Mouse (Mus musculus): ENCODE measurements around the gene Sugp1. TPM values are rescaled to one million over a fixed set of nuclear protein-coding genes. Genes with fewer than 3 reads are reported as not detected.
A peak's percentile ranks its signal among the peaks of the same experiment; 100 is the strongest.

Sugp1 gene
- polyA plus RNA-seq (2015; fragmentation: Nextera tagmentation; extraction: Ambion mirVana) = 33.0 and 37.0 TPM in 2 replicates

- no peaks in the 10 kb centered on the region for H3K27me3 ChIP-seq (replicated peaks; ENCODE audit: control insufficient read depth, insufficient read depth, low read length)
- H3K9me3 ChIP-seq (ENCODE audit: control insufficient read depth, low read length) = no peaks in the 10 kb centered on the region
- H3K4me3 ChIP-seq (ENCODE audit: low read length) = peak within 1 kb of the TSS; percentile 99
- peak within 1 kb of the TSS; percentile 93 for H3K4me2 ChIP-seq (ENCODE audit: low read depth, low read length)
- ATAC-seq = peak; percentile 98
- peaks cover 15% of the 10 kb centered on the region for H3K4me1 ChIP-seq (ENCODE audit: control insufficient read depth, insufficient read depth, low read length)
- H3K27ac ChIP-seq (ENCODE audit: low read length) = peak within 1 kb of the TSS; percentile 82
- under 1% methylated on average over 65 of the region's 65 CpGs for WGBS
- peak within 1 kb of the TSS; percentile 97 for H3K9ac ChIP-seq (ENCODE audit: low read depth, low read length)
- H3K36me3 ChIP-seq (ENCODE audit: control insufficient read depth, insufficient read depth, low read length) = no peaks in the 10 kb centered on the region
Observed at GRCm38 (mm10) chr8:70042583-70043455, at the start of gene Sugp1, which contains the start of gene Mau2. Sugp1 (plus strand) TSS chr8:70042813. Mau2 (minus strand) TSS chr8:70042734.

DNA sequence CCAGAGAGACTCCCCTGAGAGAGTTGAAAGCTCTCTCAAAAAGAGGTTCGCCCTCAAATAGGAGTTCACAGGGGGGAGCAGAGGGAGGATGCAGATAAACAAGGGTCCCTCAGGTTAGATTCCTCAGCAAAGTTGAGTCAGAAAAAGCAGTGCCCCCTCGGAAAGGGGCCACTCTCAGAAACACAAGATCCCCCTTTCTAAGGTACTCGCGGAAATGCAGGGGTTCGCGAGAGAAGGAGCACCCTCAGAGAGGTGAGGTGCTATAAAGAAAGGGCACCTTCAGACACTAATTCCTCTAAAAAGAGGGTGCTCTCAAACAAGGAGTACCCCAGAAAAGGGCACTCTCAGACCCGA, 47.2 kb upstream of the Sugp1 start:
- no peaks in the 10 kb centered on the region for H3K9me3 ChIP-seq (ENCODE audit: control insufficient read depth, low read length)
- peak overlapping the region; percentile 92 for H3K9ac ChIP-seq (ENCODE audit: low read depth, low read length)
- no peaks in the 10 kb centered on the region for H3K36me3 ChIP-seq (ENCODE audit: control insufficient read depth, insufficient read depth, low read length)
- under 1% methylated on average over 7 of the region's 7 CpGs for WGBS
- peak overlapping the region; percentile 95 for H3K4me3 ChIP-seq (ENCODE audit: low read length)
- peak overlapping the region; percentile 66 for H3K4me2 ChIP-seq (ENCODE audit: low read depth, low read length)
- peak overlapping the region; percentile 94 for H3K27ac ChIP-seq (ENCODE audit: low read length)
- ATAC-seq = no peak
- H3K4me1 ChIP-seq (ENCODE audit: control insufficient read depth, insufficient read depth, low read length) = peaks cover 8% of the 10 kb centered on the region
- no peaks in the 10 kb centered on the region for H3K27me3 ChIP-seq (replicated peaks; ENCODE audit: control insufficient read depth, insufficient read depth, low read length)

DNA sequence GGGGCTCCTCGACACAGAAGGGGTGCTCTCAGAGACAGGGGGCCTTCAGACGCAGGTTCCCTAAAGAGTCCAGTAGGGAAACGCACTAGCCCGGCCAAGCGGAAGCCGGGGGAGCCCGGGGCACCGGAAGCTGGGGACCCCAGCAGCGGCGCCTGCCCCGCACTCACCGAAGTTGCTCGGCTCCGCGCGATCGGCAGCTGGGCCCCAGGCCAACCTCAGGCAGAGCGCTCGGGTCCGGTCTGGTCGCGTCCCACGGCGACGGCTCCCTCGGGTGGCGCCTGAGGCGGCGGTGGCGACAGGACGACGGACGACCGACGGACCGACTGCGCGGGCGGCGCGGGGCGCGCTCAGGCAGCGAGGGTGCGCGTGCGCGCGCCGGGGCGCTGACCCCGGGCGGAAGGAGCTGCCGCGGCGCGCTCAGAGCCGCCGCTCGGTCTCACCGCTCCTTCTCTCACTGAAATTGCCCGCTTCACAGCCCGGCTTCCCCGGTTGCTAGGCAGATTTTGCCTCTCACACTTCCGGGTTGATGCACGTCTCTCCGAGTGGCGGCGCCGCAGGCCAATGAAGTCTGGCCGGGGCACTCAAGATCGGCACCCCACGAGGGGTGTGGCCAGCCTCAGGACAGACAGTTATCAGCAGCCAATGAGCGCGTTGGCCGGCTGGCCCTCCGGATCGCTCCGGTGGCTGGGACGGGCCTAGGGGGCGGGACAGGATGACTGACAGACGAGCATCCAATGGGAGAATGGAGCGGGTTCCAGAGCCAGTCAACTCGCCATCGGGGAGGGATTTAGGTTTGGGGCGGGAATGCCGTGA, 46.6 kb upstream of the Sugp1 start, which contains the start of gene Gatad2a:
TSS of gene Gatad2a (minus strand) at position 609 of the 813 bp plus-strand sequence.
- H3K9me3 ChIP-seq (ENCODE audit: control insufficient read depth, low read length) = no peaks in the 10 kb centered on the region
- H3K36me3 ChIP-seq (ENCODE audit: control insufficient read depth, insufficient read depth, low read length) = no peaks in the 10 kb centered on the region
- H3K9ac ChIP-seq (ENCODE audit: low read depth, low read length) = peak within 1 kb of the TSS; percentile 92
- H3K4me2 ChIP-seq (ENCODE audit: low read depth, low read length) = peak within 1 kb of the TSS; percentile 81
- peak within 1 kb of the TSS; percentile 94 for H3K27ac ChIP-seq (ENCODE audit: low read length)
- no peaks in the 10 kb centered on the region for H3K27me3 ChIP-seq (replicated peaks; ENCODE audit: control insufficient read depth, insufficient read depth, low read length)
- H3K4me1 ChIP-seq (ENCODE audit: control insufficient read depth, insufficient read depth, low read length) = peaks cover 8% of the 10 kb centered on the region
- peak within 1 kb of the TSS; percentile 95 for H3K4me3 ChIP-seq (ENCODE audit: low read length)
- ATAC-seq = peak; percentile 99
- under 1% methylated on average over 87 of the region's 87 CpGs for WGBS

- 2% methylated on average over 35 of the region's 35 CpGs for WGBS
- peaks cover 8% of the 10 kb centered on the region for H3K4me1 ChIP-seq (ENCODE audit: control insufficient read depth, insufficient read depth, low read length)
Observed at GRCm38 (mm10) chr8:69996589-69997285, 45.9 kb upstream of the Sugp1 start.

DNA sequence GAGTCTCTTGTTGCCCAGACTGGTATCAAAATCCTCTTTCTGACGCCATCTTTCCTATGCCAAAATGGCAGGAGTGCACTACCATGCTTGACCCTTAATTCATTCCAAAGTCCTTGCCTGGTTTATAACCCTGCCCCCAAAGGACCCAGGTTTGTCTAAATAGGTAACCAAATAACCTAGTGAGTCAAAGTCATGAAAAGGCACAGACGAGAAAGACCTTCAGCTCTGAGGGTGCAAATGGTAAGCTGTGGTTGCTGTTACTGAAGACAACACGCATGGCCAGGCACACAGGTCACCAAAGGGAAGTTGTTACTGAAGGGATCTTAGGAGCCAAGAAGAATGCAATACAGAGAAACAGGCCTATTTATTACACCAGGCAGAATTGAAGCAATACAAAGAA, 43.9 kb upstream of the Sugp1 start:
- peaks cover 11% of the 10 kb centered on the region for H3K4me1 ChIP-seq (ENCODE audit: control insufficient read depth, insufficient read depth, low read length)
- H3K9me3 ChIP-seq (ENCODE audit: control insufficient read depth, low read length) = no peaks in the 10 kb centered on the region
- H3K27ac ChIP-seq (ENCODE audit: low read length) = no peak overlapping the region
- H3K27me3 ChIP-seq (replicated peaks; ENCODE audit: control insufficient read depth, insufficient read depth, low read length) = no peaks in the 10 kb centered on the region
- H3K9ac ChIP-seq (ENCODE audit: low read depth, low read length) = no peak overlapping the region
- H3K4me3 ChIP-seq (ENCODE audit: low read length) = no peak overlapping the region
- no peak for ATAC-seq
- H3K4me2 ChIP-seq (ENCODE audit: low read depth, low read length) = no peak overlapping the region
- 89% methylated on average over 3 of the region's 3 CpGs for WGBS
- H3K36me3 ChIP-seq (ENCODE audit: control insufficient read depth, insufficient read depth, low read length) = no peaks in the 10 kb centered on the region

More at GRCm38 (mm10) chr8:69996589-69997285, 45.9 kb upstream of the Sugp1 start:
- Histone ChIP-seq H3K36me3 (ENCODE audit: control insufficient read depth, insufficient read depth, low read length) (no peaks in the 10 kb centered on the region), H3K9me3 (ENCODE audit: control insufficient read depth, low read length) (no peaks in the 10 kb centered on the region), H3K9ac (ENCODE audit: low read depth, low read length) (peak overlapping the region; percentile 89), H3K27me3 (replicated peaks; ENCODE audit: control insufficient read depth, insufficient read depth, low read length) (no peaks in the 10 kb centered on the region), H3K27ac (ENCODE audit: low read length) (peak overlapping the region; percentile 93), H3K4me2 (ENCODE audit: low read depth, low read length) (peak overlapping the region; percentile 81), H3K4me3 (ENCODE audit: low read length) (peak overlapping the region; percentile 65)
- no peak for ATAC-seq

DNA sequence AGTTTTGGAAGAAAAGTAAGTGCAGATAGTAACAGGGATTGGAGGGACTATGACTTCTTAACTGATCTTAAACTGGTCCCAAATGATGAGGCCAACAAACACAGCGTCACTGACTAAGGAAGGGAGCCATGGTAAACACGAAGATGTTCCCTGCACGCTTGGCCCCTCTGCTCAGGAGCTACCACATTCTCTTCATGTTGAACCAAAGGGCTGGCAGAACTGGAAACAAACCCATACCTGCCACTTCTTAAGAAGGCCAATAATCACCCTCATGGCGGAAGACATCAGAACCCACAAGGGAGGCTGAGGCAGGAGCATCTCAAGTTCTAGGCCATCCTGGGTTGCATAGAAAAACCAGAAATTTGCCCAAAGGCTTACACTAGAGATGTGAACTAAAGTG, 43.4 kb upstream of the Sugp1 start:
- Histone ChIP-seq H3K36me3 (ENCODE audit: control insufficient read depth, insufficient read depth, low read length) (no peaks in the 10 kb centered on the region), H3K4me3 (ENCODE audit: low read length) (no peak overlapping the region), H3K4me1 (ENCODE audit: control insufficient read depth, insufficient read depth, low read length) (peaks cover 11% of the 10 kb centered on the region), H3K27ac (ENCODE audit: low read length) (no peak overlapping the region), H3K9me3 (ENCODE audit: control insufficient read depth, low read length) (no peaks in the 10 kb centered on the region), H3K27me3 (replicated peaks; ENCODE audit: control insufficient read depth, insufficient read depth, low read length) (no peaks in the 10 kb centered on the region), H3K4me2 (ENCODE audit: low read depth, low read length) (no peak overlapping the region), H3K9ac (ENCODE audit: low read depth, low read length) (no peak overlapping the region)
- 96% methylated on average over 4 of the region's 4 CpGs for WGBS
- ATAC-seq = no peak

DNA sequence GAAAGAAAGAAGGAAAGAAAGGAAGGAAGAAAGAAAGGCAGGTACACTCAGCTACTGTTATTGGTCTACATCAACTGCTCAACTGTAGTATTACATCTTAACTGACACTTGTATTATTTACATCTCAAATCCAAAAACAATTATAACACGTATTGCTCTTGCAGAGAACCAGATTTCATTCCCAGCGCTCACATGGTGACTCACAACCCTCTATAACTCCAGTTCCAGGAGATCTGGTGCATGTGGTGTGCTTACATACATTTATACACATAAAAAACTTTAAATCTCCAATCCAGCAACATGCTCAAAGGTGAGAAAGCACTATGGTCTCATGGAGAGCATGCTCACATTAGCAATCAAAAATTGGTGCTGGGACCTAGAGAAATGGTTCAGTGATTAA, 42.4 kb upstream of the Sugp1 start:
- WGBS = 75% methylated on average over 2 of the region's 2 CpGs
- ATAC-seq = no peak

DNA sequence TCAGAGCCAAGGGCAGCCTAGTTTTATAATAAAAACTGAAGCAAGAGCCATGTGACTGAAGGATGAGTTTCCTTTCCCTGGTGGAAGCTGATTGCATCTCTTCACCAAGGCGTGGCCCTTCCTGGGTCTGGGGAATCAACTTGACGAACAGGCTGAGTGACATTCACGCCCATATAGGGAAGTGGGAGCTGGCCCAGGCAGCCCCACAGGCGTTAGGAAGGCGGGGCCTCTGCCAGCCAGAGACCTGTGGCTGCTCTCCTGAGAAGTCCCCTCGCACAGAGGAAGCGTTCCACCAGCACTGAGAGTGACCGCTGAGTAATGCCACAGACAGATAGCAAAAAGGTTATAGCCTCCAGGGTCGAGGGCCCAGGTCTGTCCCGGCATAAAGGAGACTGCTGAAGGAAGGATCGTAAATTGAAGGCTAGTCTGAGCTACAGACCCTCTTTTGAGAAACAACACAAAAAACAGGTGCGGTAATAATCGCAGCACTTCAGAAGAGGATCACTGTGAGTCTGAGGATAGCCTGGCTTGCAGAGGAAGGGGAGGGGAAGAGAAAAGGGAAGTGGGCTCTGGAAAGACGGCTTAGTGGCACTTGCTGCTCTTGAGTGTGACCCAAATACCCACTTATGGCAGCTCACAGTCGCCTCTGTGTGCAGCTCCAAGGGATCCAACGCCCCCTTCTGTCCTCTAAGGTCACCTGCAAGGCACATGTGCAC, 41.3 kb upstream of the Sugp1 start:
- Histone ChIP-seq H3K36me3 (ENCODE audit: control insufficient read depth, insufficient read depth, low read length) (no peaks in the 10 kb centered on the region), H3K27me3 (replicated peaks; ENCODE audit: control insufficient read depth, insufficient read depth, low read length) (no peaks in the 10 kb centered on the region), H3K4me2 (ENCODE audit: low read depth, low read length) (peak overlapping the region; percentile 53), H3K27ac (ENCODE audit: low read length) (peak overlapping the region; percentile 79), H3K9me3 (ENCODE audit: control insufficient read depth, low read length) (no peaks in the 10 kb centered on the region), H3K4me1 (ENCODE audit: control insufficient read depth, insufficient read depth, low read length) (peaks cover 4% of the 10 kb centered on the region; the same call in 1 of the 2 replicates), H3K9ac (ENCODE audit: low read depth, low read length) (peak overlapping the region; percentile 62), H3K4me3 (ENCODE audit: low read length) (peak overlapping the region; percentile 37)
- peak; percentile 80 for ATAC-seq
- WGBS = 2% methylated on average over 16 of the region's 16 CpGs

More for the DNA sequence above, 42.4 kb upstream of the Sugp1 start:
- no peaks in the 10 kb centered on the region for H3K36me3 ChIP-seq (ENCODE audit: control insufficient read depth, insufficient read depth, low read length)
- no peak overlapping the region for H3K4me2 ChIP-seq (ENCODE audit: low read depth, low read length)
- no peaks in the 10 kb centered on the region for H3K27me3 ChIP-seq (replicated peaks; ENCODE audit: control insufficient read depth, insufficient read depth, low read length)
- H3K4me3 ChIP-seq (ENCODE audit: low read length) = no peak overlapping the region
- no peaks in the 10 kb centered on the region for H3K9me3 ChIP-seq (ENCODE audit: control insufficient read depth, low read length)
- no peak overlapping the region for H3K9ac ChIP-seq (ENCODE audit: low read depth, low read length)
- H3K4me1 ChIP-seq (ENCODE audit: control insufficient read depth, insufficient read depth, low read length) = peaks cover 4% of the 10 kb centered on the region
- no peak overlapping the region for H3K27ac ChIP-seq (ENCODE audit: low read length)
